Mouse (Mus musculus): ENCODE data around the gene Hdac5.
"Not testable (repeated sequence)": the region's sequence is repeated elsewhere in the genome, so short reads cannot be mapped to it uniquely, and the experiment has no call there.

The Hdac5 gene

DNA sequence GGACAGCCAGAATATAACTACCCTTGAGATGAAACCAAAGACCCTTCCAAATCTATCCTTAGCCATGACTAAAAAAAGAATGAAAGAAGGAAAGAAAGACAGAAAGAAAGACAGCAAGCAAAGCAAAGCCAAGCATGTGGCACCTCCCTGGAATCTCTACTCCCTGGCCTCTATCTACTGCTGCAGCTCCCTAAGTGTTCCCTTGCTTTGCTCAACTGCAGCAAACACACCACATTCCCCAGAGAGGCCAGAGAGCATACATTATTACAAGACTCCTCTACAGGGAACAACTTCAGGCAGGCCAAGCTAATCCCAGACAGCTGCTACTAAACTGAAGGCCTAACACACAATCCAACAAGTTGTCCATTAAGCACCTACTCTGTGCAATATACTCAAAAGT, 50.1 kb downstream of the Hdac5 start:
- no peak for DNase-seq

DNA sequence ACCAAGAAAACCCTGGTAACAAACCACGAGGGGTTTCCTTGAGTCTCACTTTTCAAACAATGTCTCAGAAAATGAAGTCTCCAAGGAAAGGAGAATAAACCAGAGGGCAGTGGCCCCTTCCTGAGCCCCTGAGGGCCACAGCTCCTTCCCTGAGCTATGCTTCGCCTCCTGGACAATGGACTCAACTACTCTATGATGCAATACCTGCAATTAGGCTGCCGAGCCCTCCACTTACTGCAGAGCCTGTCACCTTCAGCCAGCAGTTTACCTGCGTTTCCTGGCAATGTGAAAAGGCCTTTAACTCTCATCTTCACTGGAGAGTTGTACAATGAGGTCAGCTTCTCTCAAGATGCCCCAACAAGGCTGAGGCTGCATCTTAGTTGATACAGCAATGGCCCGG, 61.3 kb downstream of the Hdac5 start:
- DNase-seq = no peak

GRCm38 (mm10) chr11:102167539-102167938, 62.4 kb downstream of the Hdac5 start:
- no peak for DNase-seq

GRCm38 (mm10) chr11:102165971-102166722, 63.8 kb downstream of the Hdac5 start:
- DNase-seq = no peak

DNA sequence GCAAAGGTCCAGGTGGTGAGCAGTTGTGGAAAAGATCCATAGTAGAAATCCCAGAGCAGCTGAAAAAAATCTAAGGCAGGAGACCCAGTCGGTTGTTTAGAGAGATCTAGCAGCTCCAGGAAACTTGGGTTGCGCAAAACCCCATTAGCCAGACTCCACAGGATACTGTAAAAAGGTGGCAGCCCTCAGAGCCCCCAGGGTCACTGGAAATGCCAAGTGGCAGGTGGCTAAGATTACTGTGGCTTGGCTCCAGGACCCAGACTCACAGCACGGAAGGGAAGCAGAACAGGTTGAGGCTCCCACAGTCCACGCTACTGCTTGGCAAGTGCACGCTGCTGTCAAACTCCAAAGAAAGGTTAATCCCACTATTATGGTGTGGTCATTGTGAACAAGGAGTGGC, 70.2 kb downstream of the Hdac5 start:
- no peak for DNase-seq

GRCm38 (mm10) chr11:102158024-102158423, 71.9 kb downstream of the Hdac5 start:
- DNase-seq = not testable (repeated sequence)

- DNase-seq = no peak
These were observed 73.2 kb downstream of the Hdac5 start for GRCm38 (mm10) chr11:102156786-102157089.

- peak; percentile 83 for DNase-seq
These were observed 73.8 kb downstream of the Hdac5 start, which contains the start of gene Tmem101 for GRCm38 (mm10) chr11:102156039-102156785. Gene Tmem101 (minus strand): TSS chr11:102156404.

DNA sequence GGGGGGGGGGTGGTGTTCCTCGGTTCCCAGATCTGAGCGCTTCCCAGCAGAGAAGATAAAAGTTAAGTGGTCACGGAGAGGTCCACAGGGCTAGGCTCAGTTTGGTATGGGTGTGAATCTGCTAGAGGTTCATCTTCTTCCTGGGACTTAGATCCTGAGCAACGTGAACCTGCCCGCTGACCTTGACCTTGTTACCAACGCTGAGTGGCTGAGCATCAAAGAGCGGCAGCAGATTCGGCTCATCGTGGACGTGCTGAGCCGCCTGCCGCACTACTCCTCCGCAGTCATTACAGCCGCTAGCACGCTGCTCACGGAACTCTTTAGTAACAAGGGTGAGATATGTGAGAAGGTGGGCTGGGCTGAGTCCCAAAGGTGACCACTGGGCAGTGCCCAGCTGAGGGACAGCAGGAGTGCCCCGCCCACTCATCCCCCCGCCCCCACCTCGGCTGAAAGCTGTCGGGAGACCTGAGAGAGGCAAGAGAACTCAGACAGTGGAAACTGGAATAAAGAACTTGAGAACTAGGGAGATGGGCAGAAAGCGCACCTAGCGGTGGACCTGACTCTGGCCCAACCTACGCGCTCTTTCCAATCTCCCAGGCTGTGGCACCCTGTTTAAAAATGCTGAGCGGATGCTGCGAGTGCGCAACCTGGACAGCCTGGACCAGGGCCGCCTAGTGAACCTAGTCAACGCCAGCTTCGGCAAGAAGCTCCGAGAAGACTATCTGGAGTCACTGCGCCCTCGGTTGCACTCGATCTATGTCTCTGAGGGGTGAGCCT, 82.6 kb downstream of the Hdac5 start:
- no peak for DNase-seq

DNA sequence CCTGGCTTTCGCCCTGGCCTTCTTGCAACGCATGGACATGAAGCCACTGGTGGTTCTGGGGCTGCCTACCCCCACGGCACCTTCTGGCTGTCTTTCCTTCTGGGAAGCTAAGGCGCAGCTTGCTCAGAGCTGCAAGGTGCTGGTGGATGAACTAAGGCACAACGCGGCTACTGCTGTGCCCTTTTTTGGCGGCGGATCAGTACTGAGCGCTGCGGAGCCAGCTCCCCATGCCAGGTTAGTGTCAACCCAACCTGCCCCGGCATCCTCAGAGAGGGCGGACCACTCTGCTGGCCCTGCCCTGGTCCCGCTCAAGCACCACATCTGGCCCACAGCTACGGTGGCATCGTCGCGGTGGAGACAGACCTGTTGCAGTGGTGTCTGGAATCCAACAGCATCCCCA, 83.4 kb downstream of the Hdac5 start:
- no peak for DNase-seq

- no peak for DNase-seq
These were observed 84.0 kb downstream of the Hdac5 start for GRCm38 (mm10) chr11:102146005-102146404.

DNA sequence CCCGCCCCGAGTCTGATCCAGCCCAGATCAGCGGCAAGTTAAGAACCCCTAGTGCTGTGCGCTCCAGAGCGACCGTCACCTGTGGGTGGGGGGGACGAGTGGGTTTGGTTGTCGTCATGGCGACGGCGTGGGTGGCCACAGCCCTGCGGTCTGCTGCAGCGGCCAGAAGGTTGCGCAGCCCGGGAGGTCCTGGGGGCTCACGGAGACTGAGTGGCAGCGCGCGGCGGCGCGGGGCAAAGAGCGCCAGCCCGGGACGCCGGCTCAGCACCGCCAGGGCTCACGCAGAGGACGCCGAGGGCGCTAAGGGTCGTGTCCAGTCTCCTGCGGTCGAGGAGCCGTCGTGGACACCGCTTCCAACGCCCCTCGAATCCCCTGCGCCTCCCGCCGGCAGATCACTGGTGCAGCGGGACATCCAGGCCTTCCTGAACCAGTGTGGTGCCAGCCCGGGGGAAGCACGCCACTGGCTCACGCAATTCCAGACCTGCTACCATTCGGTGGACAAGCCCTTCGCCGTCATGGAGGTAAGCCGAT, 84.4 kb downstream of the Hdac5 start, which contains the start of gene Nags:
Nags (plus strand) TSS at position 43 of the 531 bp plus-strand sequence.
- peak; percentile 23 for DNase-seq

- DNase-seq = no peak
These were observed 85.0 kb downstream of the Hdac5 start for GRCm38 (mm10) chr11:102144957-102145470.

Data from thymus, postnatal 4 days (tissue).